Mouse (Mus musculus): Measurements from ENCODE around the gene Psmd11. TPM values are rescaled to one million over a fixed set of nuclear protein-coding genes. Genes with fewer than 3 reads are reported as not detected.
"Not testable (repeated sequence)": the region's sequence is repeated elsewhere in the genome, so short reads cannot be mapped to it uniquely, and the experiment has no call there.

Psmd11 gene
- polyA plus RNA-seq (2014; fragmentation: Nextera tagmentation; extraction: Ambion mirVana), result 296 and 301 TPM in 2 replicates

DNA sequence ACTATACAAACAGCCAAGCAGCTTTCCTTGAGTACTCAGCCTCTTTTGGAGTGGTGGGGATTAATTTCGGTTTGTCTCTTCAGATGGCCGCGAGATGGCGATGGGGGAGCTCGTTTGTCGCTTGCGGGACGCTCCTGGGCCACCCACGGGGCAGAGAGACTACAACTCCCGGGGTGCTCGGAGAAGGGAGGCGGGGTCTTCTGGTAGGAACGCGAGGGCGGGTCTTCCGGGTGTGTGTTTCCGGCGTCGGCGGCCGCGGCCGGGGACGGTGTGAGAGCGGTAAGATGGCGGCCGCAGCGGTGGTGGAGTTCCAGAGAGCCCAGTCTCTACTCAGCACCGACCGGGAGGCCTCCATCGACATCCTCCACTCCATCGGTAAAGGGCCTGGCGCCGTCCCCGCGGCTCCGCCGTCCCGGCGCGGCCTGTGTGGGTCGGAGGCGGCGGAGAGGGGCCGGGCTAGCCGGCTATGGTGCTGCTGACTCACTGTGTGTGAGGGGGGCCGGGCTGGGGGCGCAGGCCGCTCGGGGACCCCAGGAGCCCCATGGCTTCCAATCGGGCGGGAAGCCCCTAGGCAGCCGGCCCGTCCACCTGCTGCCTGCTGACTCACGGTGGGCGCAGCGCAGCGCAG is at the start of gene Psmd11:
Gene Psmd11 (plus strand): TSS at position 235 of the 628 bp plus-strand sequence.
- Histone ChIP-seq H3K4me1 (ENCODE audit: insufficient read depth) (no peaks in the 10 kb centered on the region), H3K9ac (peak within 1 kb of the TSS; percentile 92), H3K36me3 (ENCODE audit: insufficient read depth) (peaks cover 19% of the 10 kb centered on the region), H3K27ac (ENCODE audit: low read depth) (peak within 1 kb of the TSS; percentile 84), H3K27me3 (ENCODE audit: insufficient read depth, low read length) (no peaks in the 10 kb centered on the region), H3K4me3 (ENCODE audit: low read depth, low read length) (peak within 1 kb of the TSS; percentile 100), H3K9me3 (ENCODE audit: low read depth, low read length) (no peaks in the 10 kb centered on the region), H3K4me2 (peak within 1 kb of the TSS; percentile 81)
- WGBS, result under 1% methylated on average over 58 of the region's 58 CpGs
- ATAC-seq (ENCODE audit: insufficient read depth), result peak; percentile 99
- DNase-seq, result peak; percentile 99
- TF ChIP-seq CTCF (IDR thresholded peaks at IDR 0.05; ENCODE audit: low read depth), result peak; percentile 78

DNA sequence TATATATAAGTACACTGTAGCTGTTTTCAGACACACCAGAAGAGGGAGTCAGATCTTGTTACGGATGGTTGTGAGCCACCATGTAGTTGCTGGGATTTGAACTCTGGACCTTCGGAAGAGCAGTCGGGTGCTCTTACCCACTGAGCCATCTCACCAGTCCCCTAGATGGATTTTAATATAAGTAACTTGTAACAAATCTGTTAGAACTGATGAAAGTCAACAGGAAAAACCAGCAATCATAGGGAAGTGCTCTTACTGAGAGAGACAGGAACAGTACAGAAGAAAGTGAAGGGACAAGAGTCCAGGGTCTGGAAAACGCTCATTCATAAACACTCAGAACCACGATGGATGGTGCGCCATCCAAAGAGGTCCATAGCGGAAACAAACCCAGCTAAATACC is 49.2 kb upstream of the Psmd11 start:
- not testable (repeated sequence) for ATAC-seq (ENCODE audit: insufficient read depth); H3K9ac ChIP-seq; H3K4me1 ChIP-seq (ENCODE audit: insufficient read depth); H3K4me3 ChIP-seq (ENCODE audit: low read depth, low read length); H3K27me3 ChIP-seq (ENCODE audit: insufficient read depth, low read length); H3K36me3 ChIP-seq (ENCODE audit: insufficient read depth); H3K4me2 ChIP-seq; H3K27ac ChIP-seq (ENCODE audit: low read depth); DNase-seq; H3K9me3 ChIP-seq (ENCODE audit: low read depth, low read length)
- WGBS, result 95% methylated on average over 7 of the region's 7 CpGs

DNA sequence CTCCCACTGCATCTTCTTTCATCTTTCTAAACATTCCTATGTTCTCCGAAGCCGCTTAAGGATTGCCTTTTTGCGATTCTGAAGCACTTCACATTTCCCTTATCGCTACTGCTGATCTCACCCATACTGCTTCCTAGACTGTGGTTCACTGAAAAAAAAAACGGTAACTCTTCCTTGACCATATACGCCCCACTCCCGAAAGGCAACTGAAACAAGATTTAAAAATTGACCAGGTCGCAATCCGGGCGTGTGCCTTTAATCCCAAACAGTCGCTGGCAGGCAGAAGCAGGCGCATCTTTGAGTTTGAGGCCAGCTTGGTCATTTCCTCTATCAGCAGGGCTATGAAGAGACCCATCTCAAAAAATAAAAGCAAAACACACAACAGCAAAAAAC is 45.8 kb upstream of the Psmd11 start:
- WGBS, result 7% methylated on average over 12 of the region's 12 CpGs

DNA sequence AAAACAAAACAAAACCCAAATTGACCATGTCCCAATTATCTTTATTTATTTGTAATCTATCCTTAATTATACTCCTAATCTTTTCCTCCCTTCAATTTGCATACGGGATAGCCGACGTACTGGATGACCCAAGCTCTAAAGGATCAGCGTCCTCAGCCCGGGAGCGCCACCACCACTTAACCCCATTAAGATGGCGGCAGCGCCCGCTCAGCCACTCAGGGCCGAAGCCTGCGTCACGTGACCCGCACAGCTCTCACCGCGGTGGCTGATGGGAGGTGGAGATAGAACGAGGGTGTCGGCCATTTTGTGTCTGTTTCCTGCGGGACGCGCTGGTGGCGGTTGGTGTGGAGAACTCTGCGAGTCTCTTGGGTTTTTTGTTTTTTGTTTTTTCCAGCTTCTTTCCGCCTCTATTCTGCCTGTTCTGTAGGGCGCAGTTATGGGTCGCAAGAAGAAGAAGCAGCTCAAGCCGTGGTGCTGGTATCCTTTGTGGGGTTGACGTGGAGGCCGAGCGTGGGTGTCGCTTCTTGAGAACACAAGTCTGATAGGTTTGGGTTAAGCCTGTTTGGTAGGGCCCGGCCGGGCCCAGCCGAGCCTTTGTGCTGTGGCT is 45.3 kb upstream of the Psmd11 start, which contains the start of gene Zfp207:
Gene Zfp207 (plus strand): TSS at position 261 of the 607 bp plus-strand sequence.
- Histone ChIP-seq H3K4me3 (ENCODE audit: low read depth, low read length) (peak within 1 kb of the TSS; percentile 95), H3K4me1 (ENCODE audit: insufficient read depth) (peaks cover 11% of the 10 kb centered on the region; the same call in 1 of the 2 replicates), H3K36me3 (ENCODE audit: insufficient read depth) (peaks cover 33% of the 10 kb centered on the region), H3K9ac (peak within 1 kb of the TSS; percentile 100), H3K9me3 (ENCODE audit: low read depth, low read length) (no peaks in the 10 kb centered on the region), H3K4me2 (peak within 1 kb of the TSS; percentile 94), H3K27me3 (ENCODE audit: insufficient read depth, low read length) (no peaks in the 10 kb centered on the region), H3K27ac (ENCODE audit: low read depth) (peak within 1 kb of the TSS; percentile 94)
- ATAC-seq (ENCODE audit: insufficient read depth) (peak; percentile 95), DNase-seq (peak; percentile 99)
- under 1% methylated on average over 33 of the region's 33 CpGs for WGBS
- TF ChIP-seq CTCF (IDR thresholded peaks at IDR 0.05; ENCODE audit: low read depth), result no peak

More for the DNA sequence above, 45.8 kb upstream of the Psmd11 start:
- peak overlapping the region; percentile 95 for H3K4me3 ChIP-seq (ENCODE audit: low read depth, low read length)
- H3K27ac ChIP-seq (ENCODE audit: low read depth), result peak overlapping the region; percentile 75
- ATAC-seq (ENCODE audit: insufficient read depth), result peak; percentile 28
- DNase-seq, result peak; percentile 57
- H3K9me3 ChIP-seq (ENCODE audit: low read depth, low read length), result no peaks in the 10 kb centered on the region
- TF ChIP-seq CTCF (IDR thresholded peaks at IDR 0.05; ENCODE audit: low read depth), result no peak
- H3K9ac ChIP-seq, result peak overlapping the region; percentile 100
- no peaks in the 10 kb centered on the region for H3K27me3 ChIP-seq (ENCODE audit: insufficient read depth, low read length)
- H3K4me1 ChIP-seq (ENCODE audit: insufficient read depth), result peaks cover 11% of the 10 kb centered on the region; the same call in 1 of the 2 replicates
- H3K36me3 ChIP-seq (ENCODE audit: insufficient read depth), result peaks cover 28% of the 10 kb centered on the region
- peak overlapping the region; percentile 77 for H3K4me2 ChIP-seq

DNA sequence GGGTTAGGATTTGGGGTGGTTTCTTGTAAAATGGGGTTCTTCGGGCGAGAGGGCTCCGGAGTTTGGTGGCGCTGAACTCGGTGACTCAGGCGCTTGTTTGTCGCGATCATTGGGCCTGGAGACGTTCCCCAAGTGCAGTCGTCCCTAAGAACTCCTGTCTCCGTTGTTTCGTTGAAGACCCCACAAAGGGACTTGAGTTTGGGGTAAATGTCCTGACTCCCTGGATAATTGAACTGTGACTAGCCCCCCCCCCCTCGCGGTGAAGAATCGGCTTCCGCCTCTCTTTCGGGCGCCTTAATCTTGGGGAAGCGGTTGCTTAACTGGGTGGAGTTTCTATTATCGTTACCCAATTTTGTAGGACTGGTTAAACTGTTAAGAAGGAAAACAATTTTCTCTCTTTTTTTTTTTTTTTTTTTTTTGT is 44.8 kb upstream of the Psmd11 start:
- peak overlapping the region; percentile 31 for H3K4me2 ChIP-seq
- peaks cover 11% of the 10 kb centered on the region; the same call in 1 of the 2 replicates for H3K4me1 ChIP-seq (ENCODE audit: insufficient read depth)
- peak; percentile 50 for DNase-seq
- H3K27me3 ChIP-seq (ENCODE audit: insufficient read depth, low read length), result no peaks in the 10 kb centered on the region
- H3K9me3 ChIP-seq (ENCODE audit: low read depth, low read length), result no peaks in the 10 kb centered on the region
- peak overlapping the region; percentile 100 for H3K9ac ChIP-seq
- H3K4me3 ChIP-seq (ENCODE audit: low read depth, low read length), result peak overlapping the region; percentile 95
- no peak for TF ChIP-seq CTCF (IDR thresholded peaks at IDR 0.05; ENCODE audit: low read depth)
- under 1% methylated on average over 20 of the region's 20 CpGs for WGBS
- ATAC-seq (ENCODE audit: insufficient read depth), result 0 out of 2 replicates have a peak, but pooled peaks have one; percentile 10
- H3K36me3 ChIP-seq (ENCODE audit: insufficient read depth), result peaks cover 38% of the 10 kb centered on the region
- peak overlapping the region; percentile 94 for H3K27ac ChIP-seq (ENCODE audit: low read depth)

DNA sequence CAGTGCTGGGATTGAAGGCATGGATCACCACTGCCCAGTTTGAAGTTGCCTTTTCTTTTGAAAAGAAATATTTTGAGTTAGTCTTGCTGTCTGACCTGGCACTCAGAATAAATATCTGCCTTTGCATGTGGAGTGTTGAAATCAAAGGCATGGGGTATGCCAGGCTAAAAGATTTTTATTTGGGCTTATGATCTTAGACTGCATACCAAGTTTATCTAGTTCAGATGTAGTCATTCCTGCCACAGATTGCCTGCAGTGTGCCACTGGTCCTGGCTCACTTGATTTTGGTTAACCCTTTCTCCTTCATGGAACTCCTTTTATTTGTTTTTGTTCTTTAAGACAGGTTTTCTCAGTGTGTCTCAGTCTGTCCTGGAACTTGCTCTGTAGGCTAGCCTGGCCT is 44.0 kb upstream of the Psmd11 start:
- H3K27ac ChIP-seq (ENCODE audit: low read depth), result no peak overlapping the region
- H3K27me3 ChIP-seq (ENCODE audit: insufficient read depth, low read length), result no peaks in the 10 kb centered on the region
- peaks cover 11% of the 10 kb centered on the region; the same call in 1 of the 2 replicates for H3K4me1 ChIP-seq (ENCODE audit: insufficient read depth)
- peak overlapping the region; percentile 94 for H3K4me2 ChIP-seq
- no peak for ATAC-seq (ENCODE audit: insufficient read depth)
- TF ChIP-seq CTCF (IDR thresholded peaks at IDR 0.05; ENCODE audit: low read depth), result no peak
- H3K9me3 ChIP-seq (ENCODE audit: low read depth, low read length), result no peaks in the 10 kb centered on the region
- H3K4me3 ChIP-seq (ENCODE audit: low read depth, low read length), result peak overlapping the region; percentile 95
- H3K9ac ChIP-seq, result peak overlapping the region; percentile 100
- DNase-seq, result no peak
- H3K36me3 ChIP-seq (ENCODE audit: insufficient read depth), result peaks cover 45% of the 10 kb centered on the region

DNA sequence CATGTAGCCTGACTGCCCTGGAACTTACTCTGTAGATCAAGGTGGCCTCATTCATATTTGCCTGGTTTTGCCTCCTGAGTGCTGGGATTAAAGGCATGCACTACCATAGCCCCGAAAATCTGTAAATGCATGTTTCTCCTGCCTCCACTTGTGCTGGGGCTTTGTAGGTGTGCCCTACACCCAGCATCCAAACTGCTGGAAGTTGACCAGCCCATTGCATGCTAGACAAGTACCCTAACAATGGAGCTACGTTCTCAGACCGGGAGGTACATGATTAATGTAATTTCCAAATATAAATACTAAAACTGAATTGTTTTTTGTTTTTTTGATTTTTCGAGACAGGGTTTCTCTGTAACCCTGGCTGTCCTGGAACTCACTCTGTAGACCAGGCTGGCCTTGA is 43.4 kb upstream of the Psmd11 start:
- Histone ChIP-seq H3K9me3 (ENCODE audit: low read depth, low read length) (no peaks in the 10 kb centered on the region), H3K4me3 (ENCODE audit: low read depth, low read length) (peak overlapping the region; percentile 95), H3K27me3 (ENCODE audit: insufficient read depth, low read length) (no peaks in the 10 kb centered on the region), H3K9ac (peak overlapping the region; percentile 100), H3K36me3 (ENCODE audit: insufficient read depth) (peaks cover 51% of the 10 kb centered on the region), H3K4me1 (ENCODE audit: insufficient read depth) (peaks cover 11% of the 10 kb centered on the region; the same call in 1 of the 2 replicates), H3K4me2 (peak overlapping the region; percentile 94), H3K27ac (ENCODE audit: low read depth) (no peak overlapping the region)
- no peak for TF ChIP-seq CTCF (IDR thresholded peaks at IDR 0.05; ENCODE audit: low read depth)
- no peak for DNase-seq
- ATAC-seq (ENCODE audit: insufficient read depth), result no peak
- 27% methylated on average over 4 of the region's 4 CpGs for WGBS

Data from lung, embryonic 14.5 days (tissue).